Mouse (Mus musculus) lung, adult 2 months (tissue): ENCODE data around the gene Fam207a.

ENCODE experiments used
- CTCF ChIP-seq: fragments of 200-500 bp; IDR thresholded peaks from 2 replicates; pipeline ENCODE4 v1.5.1; 2011; ENCODE audit warnings: mild to moderate bottlenecking, low read length, control low read depth; ENCODE audit not compliant: insufficient read depth
- POLR2A ChIP-seq: fragments of 200-500 bp; IDR thresholded peaks from 2 replicates; pipeline ENCODE4 v1.6.1; 2011; ENCODE audit warnings: low read depth, mild to moderate bottlenecking, control low read depth, low read length, borderline replicate concordance; ENCODE audit errors: extremely low read depth

DNA sequence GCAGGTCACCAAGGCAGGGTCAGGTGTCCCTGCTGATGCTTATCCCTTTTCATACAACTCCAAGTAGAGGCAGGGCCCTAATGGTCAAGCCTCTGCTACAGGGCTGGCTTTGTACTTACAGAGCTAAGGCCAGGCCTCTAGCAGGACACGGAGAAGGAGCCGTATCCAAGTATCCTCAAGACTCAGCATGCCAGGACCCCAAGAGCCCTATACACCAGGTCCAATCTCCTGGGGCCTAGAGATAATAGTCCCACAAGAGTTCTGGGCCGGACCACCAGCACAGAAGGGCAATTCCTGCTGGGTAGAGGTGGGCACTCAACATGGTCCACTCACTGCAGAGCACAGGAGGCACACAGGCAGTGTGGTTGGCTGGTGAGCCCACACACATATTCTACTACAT lies 6.8 kb downstream of the Fam207a start:
- TF ChIP-seq POLR2A (no peak), CTCF (no peak)
